Mouse (Mus musculus): ENCODE results near the gene Wnk3. TPM values are rescaled to one million over a fixed set of nuclear protein-coding genes. Genes with fewer than 3 reads are reported as not detected.
"Not testable (repeated sequence)": the region's sequence is repeated elsewhere in the genome, so short reads cannot be mapped to it uniquely, and the experiment has no call there.

The Wnk3 gene
- total RNA-seq (2018; cell fraction: chromatin; rRNA removed): under 1 TPM in 1 of 26 experiments, not detected in 25; 0.25 TPM
- not detected for total RNA-seq (2018; cell fraction: cytosol; rRNA removed)
- not detected for total RNA-seq (2018; cell fraction: nucleus; rRNA removed)
- not detected in 3 replicates for polyA plus RNA-seq (2018)

- no peak within 1 kb of the TSS for H3K4me3 ChIP-seq (ENCODE audit: inconsistent target)
- no peaks in the 10 kb centered on the region for H3K79me2 ChIP-seq (ENCODE audit: inconsistent target)
- H3K27ac ChIP-seq: no peak within 1 kb of the TSS
- no peaks in the 10 kb centered on the region for H3K36me3 ChIP-seq (ENCODE audit: inconsistent target)
- 92% methylated on average over 2 of the region's 2 CpGs for WGBS (ENCODE audit: missing documents)
Measured at GRCm38 (mm10) chrX:151197778-151198177, at the start of gene Wnk3. TSS of gene Wnk3 (plus strand) at chrX:151198078.

GRCm38 (mm10) chrX:151158414-151158813, 39.5 kb upstream of the Wnk3 start:
- H3K27ac ChIP-seq: no peak overlapping the region
- 82% methylated on average over 5 of the region's 6 CpGs for WGBS (ENCODE audit: missing documents)
- no peaks in the 10 kb centered on the region for H3K79me2 ChIP-seq (ENCODE audit: inconsistent target)
- H3K4me3 ChIP-seq (ENCODE audit: inconsistent target): no peak overlapping the region
- no peaks in the 10 kb centered on the region for H3K36me3 ChIP-seq (ENCODE audit: inconsistent target)

GRCm38 (mm10) chrX:151168438-151169131, 29.3 kb upstream of the Wnk3 start:
- Histone ChIP-seq H3K4me3 (ENCODE audit: inconsistent target) (no peak overlapping the region), H3K27ac (no peak overlapping the region), H3K36me3 (ENCODE audit: inconsistent target) (no peaks in the 10 kb centered on the region), H3K79me2 (ENCODE audit: inconsistent target) (no peaks in the 10 kb centered on the region)
- 31% methylated on average over 25 of the region's 25 CpGs for WGBS (ENCODE audit: missing documents)

GRCm38 (mm10) chrX:151169261-151169961, 28.5 kb upstream of the Wnk3 start:
- Histone ChIP-seq H3K36me3 (ENCODE audit: inconsistent target) (no peaks in the 10 kb centered on the region), H3K4me3 (ENCODE audit: inconsistent target) (no peak overlapping the region), H3K79me2 (ENCODE audit: inconsistent target) (no peaks in the 10 kb centered on the region), H3K27ac (no peak overlapping the region)
- WGBS (ENCODE audit: missing documents): 27% methylated on average over 36 of the region's 58 CpGs

- not testable (repeated sequence) for H3K27ac ChIP-seq; H3K79me2 ChIP-seq (ENCODE audit: inconsistent target); H3K4me3 ChIP-seq (ENCODE audit: inconsistent target); H3K36me3 ChIP-seq (ENCODE audit: inconsistent target)
- 82% methylated on average over 3 of the region's 3 CpGs for WGBS (ENCODE audit: missing documents)
Measured at GRCm38 (mm10) chrX:151173134-151173533, 24.7 kb upstream of the Wnk3 start.

GRCm38 (mm10) chrX:151298329-151298728, 100.5 kb downstream of the Wnk3 start:
- Histone ChIP-seq H3K36me3 (ENCODE audit: inconsistent target) (no peaks in the 10 kb centered on the region), H3K27ac (no peak overlapping the region)

GRCm38 (mm10) chrX:151313732-151314131, 115.9 kb downstream of the Wnk3 start:
- 93% methylated on average over 2 of the region's 4 CpGs for WGBS (ENCODE audit: missing documents)
- Histone ChIP-seq H3K4me3 (ENCODE audit: inconsistent target) (no peak overlapping the region), H3K36me3 (ENCODE audit: inconsistent target) (no peaks in the 10 kb centered on the region), H3K27ac (no peak overlapping the region), H3K79me2 (ENCODE audit: inconsistent target) (no peaks in the 10 kb centered on the region)

More at GRCm38 (mm10) chrX:151298329-151298728, 100.5 kb downstream of the Wnk3 start:
- Histone ChIP-seq H3K79me2 (ENCODE audit: inconsistent target) (no peaks in the 10 kb centered on the region), H3K4me3 (ENCODE audit: inconsistent target) (no peak overlapping the region)

- Histone ChIP-seq H3K27ac (no peak overlapping the region), H3K36me3 (ENCODE audit: inconsistent target) (no peaks in the 10 kb centered on the region)
- WGBS (ENCODE audit: missing documents): 93% methylated on average over 2 of the region's 2 CpGs
Measured at GRCm38 (mm10) chrX:151333615-151334014, 135.7 kb downstream of the Wnk3 start.

GRCm38 (mm10) chrX:151337804-151338203, 139.9 kb downstream of the Wnk3 start:
- WGBS (ENCODE audit: missing documents): 89% methylated on average over 4 of the region's 4 CpGs
- H3K4me3 ChIP-seq (ENCODE audit: inconsistent target): no peak overlapping the region
- no peaks in the 10 kb centered on the region for H3K79me2 ChIP-seq (ENCODE audit: inconsistent target)
- H3K27ac ChIP-seq: no peak overlapping the region
- no peaks in the 10 kb centered on the region for H3K36me3 ChIP-seq (ENCODE audit: inconsistent target)

More at GRCm38 (mm10) chrX:151333615-151334014, 135.7 kb downstream of the Wnk3 start:
- no peak overlapping the region for H3K4me3 ChIP-seq (ENCODE audit: inconsistent target)
- no peaks in the 10 kb centered on the region for H3K79me2 ChIP-seq (ENCODE audit: inconsistent target)

GRCm38 (mm10) chrX:151343761-151344500, 146.1 kb downstream of the Wnk3 start, which contains the start of gene Fam120c:
TSS of gene Fam120c (plus strand) at chrX:151344175.
- Histone ChIP-seq H3K36me3 (ENCODE audit: inconsistent target) (no peaks in the 10 kb centered on the region), H3K79me2 (ENCODE audit: inconsistent target) (no peaks in the 10 kb centered on the region), H3K27ac (0 out of 2 replicates have a peak within 1 kb of the TSS, but pooled peaks have one; percentile 37), H3K4me3 (ENCODE audit: inconsistent target) (peak within 1 kb of the TSS; percentile 29)
- 19% methylated on average over 37 of the region's 56 CpGs for WGBS (ENCODE audit: missing documents)

- H3K4me3 ChIP-seq (ENCODE audit: inconsistent target): peak overlapping the region; percentile 23
- H3K27ac ChIP-seq: no peak overlapping the region
- H3K36me3 ChIP-seq (ENCODE audit: inconsistent target): no peaks in the 10 kb centered on the region
- 15% methylated on average over 21 of the region's 33 CpGs for WGBS (ENCODE audit: missing documents)
- no peaks in the 10 kb centered on the region for H3K79me2 ChIP-seq (ENCODE audit: inconsistent target)
Measured at GRCm38 (mm10) chrX:151344501-151344984, 146.7 kb downstream of the Wnk3 start.

- no peaks in the 10 kb centered on the region for H3K79me2 ChIP-seq (ENCODE audit: inconsistent target)
- H3K36me3 ChIP-seq (ENCODE audit: inconsistent target): no peaks in the 10 kb centered on the region
- peak overlapping the region; percentile 23; the same call in 1 of the 2 replicates for H3K4me3 ChIP-seq (ENCODE audit: inconsistent target)
- H3K27ac ChIP-seq: no peak overlapping the region
- WGBS (ENCODE audit: missing documents): 65% methylated on average over 11 of the region's 11 CpGs
Measured at GRCm38 (mm10) chrX:151345333-151346125, 147.7 kb downstream of the Wnk3 start.

GRCm38 (mm10) chrX:151347278-151347677, 149.4 kb downstream of the Wnk3 start:
- Histone ChIP-seq H3K27ac (no peak overlapping the region), H3K36me3 (ENCODE audit: inconsistent target) (no peaks in the 10 kb centered on the region), H3K4me3 (ENCODE audit: inconsistent target) (no peak overlapping the region), H3K79me2 (ENCODE audit: inconsistent target) (no peaks in the 10 kb centered on the region)

- WGBS (ENCODE audit: missing documents): 78% methylated on average over 5 of the region's 5 CpGs
- Histone ChIP-seq H3K4me3 (ENCODE audit: inconsistent target) (no peak overlapping the region), H3K79me2 (ENCODE audit: inconsistent target) (no peaks in the 10 kb centered on the region), H3K36me3 (ENCODE audit: inconsistent target) (no peaks in the 10 kb centered on the region), H3K27ac (no peak overlapping the region)
Measured at GRCm38 (mm10) chrX:151349322-151349721, 151.4 kb downstream of the Wnk3 start.

Measured in macrophage (primary cell).